Mouse (Mus musculus) forebrain, embryonic 10.5 days (tissue): ENCODE measurements around the gene Efr3b. TPM values are rescaled to one million over a fixed set of nuclear protein-coding genes. Genes with fewer than 3 reads are reported as not detected.

Experiments
- DNase-seq: peaks from one replicate; pipeline ENCODE4 v3.0.0-alpha.2; 2017; ENCODE audit warnings: low spot score; ENCODE audit errors: extremely low spot score
- H3K27ac ChIP-seq: fragments of 300-500 bp; sonication (generic); 2 replicates; pipeline ENCODE4 v1.5.1; 2016; ENCODE audit warnings: mild to moderate bottlenecking
- H3K27me3 ChIP-seq: fragments of 300-500 bp; sonication (generic); 2 replicates; pipeline ENCODE4 v1.6.1; 2016; ENCODE audit warnings: mild to moderate bottlenecking; ENCODE audit not compliant: poor library complexity, severe bottlenecking
- H3K36me3 ChIP-seq: fragments of 300-500 bp; sonication (generic); replicated peaks from 2 replicates; pipeline ENCODE4 v1.6.1; 2016; ENCODE audit warnings: mild to moderate bottlenecking, moderate library complexity
- H3K4me1 ChIP-seq: fragments of 300-500 bp; sonication (generic); 2 replicates; pipeline ENCODE4 v1.6.1; 2016
- H3K4me3 ChIP-seq: fragments of 300-500 bp; sonication (generic); 2 replicates; pipeline ENCODE4 v1.5.1; 2016; ENCODE audit warnings: mild to moderate bottlenecking, moderate library complexity
- H3K9me3 ChIP-seq: fragments of 300-500 bp; sonication (generic); 2 replicates; pipeline ENCODE4 v1.6.1; 2016; ENCODE audit warnings: mild to moderate bottlenecking, moderate library complexity
- WGBS: fragments of 180-500 bp; shearing (Covaris S2); methylation state at CpG from one replicate; pipeline ENCODE4 v1.1.7; 2016; 5-methylcytosine and 5-hydroxymethylcytosine counted together
- polyA plus RNA-seq: library from polyadenylated mRNA; unstranded; fragments of >200 nt; fragmentation: Nextera tagmentation; extraction: Ambion mirVana; gene quantifications from 2 replicates; pipeline ENCODE4 v1.2.1, GENCODE M21; 2016

The Efr3b gene
- polyA plus RNA-seq, 1 experiment from 2014 or later, result 8.7 TPM

- Histone ChIP-seq H3K36me3 (no peaks in the 10 kb centered on the region), H3K4me1 (peaks cover 3% of the 10 kb centered on the region; the same call in 1 of the 2 replicates), H3K27me3 (no peaks in the 10 kb centered on the region), H3K27ac (no peak overlapping the region), H3K9me3 (no peaks in the 10 kb centered on the region), H3K4me3 (no peak overlapping the region)
- WGBS, result 82% methylated on average over 5 of the region's 5 CpGs
- DNase-seq, result no peak
Observed at GRCm38 (mm10) chr12:4024356-4024755, 14.4 kb downstream of the Efr3b start.

DNA sequence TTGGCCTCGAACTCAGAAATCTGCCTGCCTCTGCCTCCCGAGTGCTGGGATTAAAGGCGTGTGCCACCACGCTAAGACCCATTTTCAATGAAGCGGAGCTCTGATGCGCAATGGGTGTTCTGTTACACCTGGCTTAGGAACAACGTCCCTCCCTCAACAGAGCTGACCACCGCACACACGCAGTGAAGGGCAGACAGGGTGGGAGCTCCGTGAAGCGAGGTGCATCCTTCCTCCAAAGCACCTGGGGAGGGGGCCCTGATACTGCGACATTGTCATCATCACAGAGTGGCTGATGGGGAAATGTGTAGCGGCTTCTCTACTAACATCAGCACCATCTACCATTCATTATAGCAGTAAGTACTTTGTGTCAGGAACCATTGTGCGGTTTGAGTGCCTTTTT lies 15.2 kb downstream of the Efr3b start:
- H3K36me3 ChIP-seq, result no peaks in the 10 kb centered on the region
- no peak overlapping the region for H3K4me3 ChIP-seq
- H3K27me3 ChIP-seq, result no peaks in the 10 kb centered on the region
- no peak overlapping the region for H3K27ac ChIP-seq
- H3K9me3 ChIP-seq, result no peaks in the 10 kb centered on the region
- 96% methylated on average over 14 of the region's 14 CpGs for WGBS
- H3K4me1 ChIP-seq, result peaks cover 3% of the 10 kb centered on the region; the same call in 1 of the 2 replicates
- no peak for DNase-seq

DNA sequence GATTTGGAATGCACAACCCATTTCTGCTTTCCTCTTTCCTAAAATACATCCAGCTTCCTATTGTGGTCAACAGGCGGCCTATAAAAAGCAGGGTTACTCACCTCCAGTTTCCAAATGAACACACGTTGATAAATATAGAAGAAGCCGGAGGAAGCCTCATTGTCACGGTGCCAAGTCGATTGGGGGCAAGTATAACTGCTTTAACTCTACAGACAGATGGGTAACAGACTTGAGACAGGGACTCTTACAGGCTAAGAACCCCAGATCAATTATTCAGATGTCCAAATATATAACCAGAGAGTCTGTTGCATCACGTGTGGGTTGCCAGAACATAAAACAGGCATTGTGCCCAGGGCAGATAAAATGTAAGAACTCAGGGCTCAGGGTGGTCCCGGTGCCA lies 15.9 kb downstream of the Efr3b start:
- peaks cover 3% of the 10 kb centered on the region; the same call in 1 of the 2 replicates for H3K4me1 ChIP-seq
- no peaks in the 10 kb centered on the region for H3K36me3 ChIP-seq
- no peaks in the 10 kb centered on the region for H3K9me3 ChIP-seq
- H3K27me3 ChIP-seq, result no peaks in the 10 kb centered on the region
- H3K27ac ChIP-seq, result no peak overlapping the region
- no peak overlapping the region for H3K4me3 ChIP-seq
- no peak for DNase-seq
- WGBS, result 93% methylated on average over 7 of the region's 7 CpGs

DNA sequence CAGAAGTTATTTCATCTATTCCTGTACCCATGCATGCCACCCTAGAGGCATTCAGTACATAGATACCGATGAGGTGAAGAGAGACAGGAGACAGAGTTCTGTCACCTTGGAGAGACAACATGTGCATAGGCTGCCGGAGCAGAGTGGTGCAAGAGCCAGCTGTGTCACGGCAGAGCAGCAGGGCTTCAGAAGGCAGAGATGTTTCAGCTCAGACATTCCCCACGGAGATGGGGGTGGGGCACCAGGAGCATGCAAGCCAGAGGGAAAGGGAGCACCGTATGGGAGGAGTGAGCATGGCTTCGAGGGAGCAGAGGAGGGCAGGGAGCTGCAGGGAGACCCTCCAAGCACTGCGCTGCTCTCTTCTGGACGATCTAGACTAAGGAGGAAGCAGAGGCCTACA lies 18.2 kb downstream of the Efr3b start:
- Histone ChIP-seq H3K36me3 (no peaks in the 10 kb centered on the region), H3K27ac (no peak overlapping the region), H3K27me3 (no peaks in the 10 kb centered on the region), H3K4me1 (peaks cover 3% of the 10 kb centered on the region; the same call in 1 of the 2 replicates), H3K4me3 (no peak overlapping the region), H3K9me3 (no peaks in the 10 kb centered on the region)
- 69% methylated on average over 8 of the region's 8 CpGs for WGBS
- no peak for DNase-seq

DNA sequence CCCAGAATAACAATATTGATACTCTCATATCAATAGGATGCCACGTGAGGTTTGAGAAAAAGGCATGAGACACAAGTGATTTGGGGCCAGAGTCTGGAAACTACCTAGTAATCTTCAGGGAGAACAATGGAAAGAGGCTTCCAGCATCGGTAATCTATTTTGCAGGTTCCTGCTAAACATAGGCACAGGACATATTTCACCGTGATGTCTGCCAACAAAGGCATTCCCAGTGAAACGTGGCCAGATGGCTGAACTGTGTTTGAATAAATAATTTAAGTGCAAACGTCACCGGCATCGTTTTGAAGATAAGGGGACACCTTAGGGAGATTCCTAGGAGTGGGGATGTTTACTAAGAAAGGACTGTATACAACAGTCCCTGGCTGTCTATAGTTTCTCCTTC lies 22.4 kb downstream of the Efr3b start:
- Histone ChIP-seq H3K4me1 (peaks cover 3% of the 10 kb centered on the region; the same call in 1 of the 2 replicates), H3K36me3 (no peaks in the 10 kb centered on the region), H3K9me3 (no peaks in the 10 kb centered on the region), H3K27me3 (no peaks in the 10 kb centered on the region), H3K27ac (no peak overlapping the region), H3K4me3 (no peak overlapping the region)
- WGBS, result 84% methylated on average over 7 of the region's 7 CpGs
- DNase-seq, result no peak

- Histone ChIP-seq H3K9me3 (no peaks in the 10 kb centered on the region), H3K27me3 (no peaks in the 10 kb centered on the region), H3K36me3 (no peaks in the 10 kb centered on the region), H3K4me1 (peaks cover 3% of the 10 kb centered on the region; the same call in 1 of the 2 replicates), H3K4me3 (no peak overlapping the region), H3K27ac (no peak overlapping the region)
- no peak for DNase-seq
- WGBS, result 82% methylated on average over 4 of the region's 4 CpGs
Observed at GRCm38 (mm10) chr12:4015741-4016140, 23.0 kb downstream of the Efr3b start.

- Histone ChIP-seq H3K36me3 (no peaks in the 10 kb centered on the region), H3K27me3 (no peaks in the 10 kb centered on the region), H3K4me3 (no peak overlapping the region), H3K9me3 (no peaks in the 10 kb centered on the region), H3K4me1 (peaks cover 5% of the 10 kb centered on the region), H3K27ac (no peak overlapping the region)
- no peak for DNase-seq
- WGBS, result 86% methylated on average over 7 of the region's 7 CpGs
Observed at GRCm38 (mm10) chr12:4015255-4015654, 23.5 kb downstream of the Efr3b start.

DNA sequence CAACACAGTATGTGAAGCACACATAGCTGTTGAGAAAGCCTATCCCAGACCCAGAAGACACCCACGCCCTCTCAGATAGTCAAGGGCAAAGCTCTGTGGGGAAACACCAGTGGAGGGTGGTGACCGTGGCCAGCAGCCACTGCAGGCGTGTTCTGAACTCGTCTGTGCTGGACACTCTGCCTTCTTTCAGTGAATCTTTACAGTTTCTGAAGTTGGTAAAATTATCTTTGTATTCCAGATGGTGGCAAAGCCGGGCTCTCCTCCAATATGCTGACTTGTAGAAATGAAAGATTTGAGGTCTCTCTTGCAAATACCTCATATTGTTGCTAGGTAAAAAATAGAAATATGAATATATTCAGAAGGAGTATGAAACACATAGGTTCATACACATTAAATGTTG lies 27.0 kb downstream of the Efr3b start:
- no peak overlapping the region for H3K4me3 ChIP-seq
- H3K9me3 ChIP-seq, result no peaks in the 10 kb centered on the region
- 87% methylated on average over 5 of the region's 5 CpGs for WGBS
- no peak overlapping the region for H3K27ac ChIP-seq
- H3K4me1 ChIP-seq, result peaks cover 40% of the 10 kb centered on the region
- DNase-seq, result no peak
- no peaks in the 10 kb centered on the region for H3K36me3 ChIP-seq
- H3K27me3 ChIP-seq, result no peaks in the 10 kb centered on the region

DNA sequence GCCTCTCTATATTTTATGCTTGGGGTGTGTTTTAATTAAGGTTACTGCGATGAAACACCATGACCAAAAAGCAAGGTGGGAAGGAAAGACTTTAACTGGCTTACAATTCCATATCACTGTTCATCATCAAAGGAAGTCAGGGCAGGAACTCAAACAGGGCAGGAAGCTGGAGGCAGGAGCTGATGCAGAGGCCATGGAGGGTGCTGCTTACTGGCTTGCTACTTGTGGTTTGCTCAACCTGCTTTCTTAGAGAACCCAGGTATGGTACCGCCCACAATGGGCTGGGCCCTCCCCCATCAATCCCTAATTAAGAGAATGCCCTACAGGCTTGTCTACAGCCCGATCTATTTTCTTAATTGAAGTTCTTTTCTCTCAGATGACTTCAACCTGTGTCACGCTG lies 27.4 kb downstream of the Efr3b start:
- peaks cover 44% of the 10 kb centered on the region for H3K4me1 ChIP-seq
- 77% methylated on average over 4 of the region's 4 CpGs for WGBS
- H3K4me3 ChIP-seq, result no peak overlapping the region
- H3K27me3 ChIP-seq, result no peaks in the 10 kb centered on the region
- no peak overlapping the region for H3K27ac ChIP-seq
- no peak for DNase-seq
- no peaks in the 10 kb centered on the region for H3K9me3 ChIP-seq
- no peaks in the 10 kb centered on the region for H3K36me3 ChIP-seq

DNA sequence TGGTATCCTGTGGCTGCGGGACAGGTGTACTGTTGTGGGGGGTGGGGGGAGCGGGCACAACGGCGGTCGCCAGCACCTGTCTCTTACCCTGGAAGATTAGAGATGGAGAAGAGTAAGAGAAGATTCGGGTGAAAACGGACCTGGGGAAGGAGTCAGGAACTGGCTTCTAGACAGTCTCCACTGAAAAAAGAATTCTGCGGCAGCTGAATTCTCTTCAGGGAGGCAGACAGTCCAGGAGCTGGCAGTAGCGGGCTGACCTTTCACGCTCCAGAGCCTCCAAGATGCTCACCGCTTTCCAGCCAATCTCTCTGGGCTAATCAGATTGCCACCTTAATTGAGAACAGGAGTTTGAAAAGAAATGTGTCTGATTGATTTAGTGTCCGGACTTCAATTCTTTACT lies 30.0 kb downstream of the Efr3b start:
- 0 out of 2 replicates have a peak overlapping the region, but pooled peaks have one; percentile 31 for H3K27ac ChIP-seq
- no peaks in the 10 kb centered on the region for H3K36me3 ChIP-seq
- H3K4me3 ChIP-seq, result no peak overlapping the region
- no peaks in the 10 kb centered on the region for H3K27me3 ChIP-seq
- H3K9me3 ChIP-seq, result no peaks in the 10 kb centered on the region
- DNase-seq, result no peak
- peaks cover 63% of the 10 kb centered on the region for H3K4me1 ChIP-seq
- 37% methylated on average over 12 of the region's 12 CpGs for WGBS

DNA sequence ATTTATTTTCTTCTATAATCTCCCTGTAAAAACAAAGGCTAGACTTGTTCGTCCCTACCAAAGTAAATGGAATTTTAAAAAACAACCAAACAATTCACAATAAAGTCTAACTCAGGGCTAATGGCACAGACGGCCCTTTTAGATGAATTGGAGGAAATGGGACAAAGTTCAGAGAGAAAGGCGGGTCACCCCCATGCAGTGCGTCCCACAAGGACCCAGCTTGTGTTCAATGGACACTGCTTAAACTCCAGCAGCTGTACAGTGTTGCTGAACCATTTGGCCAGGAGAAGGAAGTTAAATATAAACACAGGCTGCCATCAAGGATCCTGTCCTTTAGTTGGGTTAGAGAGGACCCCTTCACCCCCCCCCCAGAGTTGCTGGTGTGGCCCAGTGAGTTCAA lies 30.9 kb downstream of the Efr3b start:
- no peaks in the 10 kb centered on the region for H3K36me3 ChIP-seq
- H3K9me3 ChIP-seq, result no peaks in the 10 kb centered on the region
- H3K4me3 ChIP-seq, result no peak overlapping the region
- 62% methylated on average over 4 of the region's 4 CpGs for WGBS
- H3K27ac ChIP-seq, result no peak overlapping the region
- no peaks in the 10 kb centered on the region for H3K27me3 ChIP-seq
- no peak for DNase-seq
- peaks cover 63% of the 10 kb centered on the region for H3K4me1 ChIP-seq

DNA sequence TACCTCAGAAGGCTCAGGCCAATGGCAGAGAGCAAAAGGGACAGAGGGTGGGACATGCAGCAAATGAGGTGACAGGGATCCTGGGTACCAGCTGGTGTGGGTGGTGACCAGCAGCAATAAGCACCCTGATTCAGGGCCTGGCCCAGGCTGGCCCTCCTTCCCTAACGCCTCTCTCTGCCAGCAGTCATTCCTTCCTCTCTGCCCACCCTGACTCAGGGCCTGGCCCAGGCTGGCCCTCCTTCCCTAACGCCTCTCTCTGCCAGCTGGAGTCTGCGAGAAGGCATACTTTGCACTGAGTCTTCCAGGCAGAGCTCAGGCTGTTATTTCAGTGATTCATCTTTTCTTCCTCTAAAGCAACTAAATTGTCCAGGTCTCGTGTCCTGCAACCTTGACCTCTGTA lies 31.5 kb downstream of the Efr3b start:
- H3K27me3 ChIP-seq, result no peaks in the 10 kb centered on the region
- peak overlapping the region; percentile 20 for H3K27ac ChIP-seq
- no peak overlapping the region for H3K4me3 ChIP-seq
- H3K4me1 ChIP-seq, result peaks cover 63% of the 10 kb centered on the region
- no peak for DNase-seq
- no peaks in the 10 kb centered on the region for H3K9me3 ChIP-seq
- no peaks in the 10 kb centered on the region for H3K36me3 ChIP-seq
- WGBS, result 65% methylated on average over 4 of the region's 4 CpGs

- H3K27ac ChIP-seq, result peak overlapping the region; percentile 20; the same call in 1 of the 2 replicates
- WGBS, result 92% methylated on average over 7 of the region's 7 CpGs
Observed at GRCm38 (mm10) chr12:4006079-4006478, 32.6 kb downstream of the Efr3b start.

GRCm38 (mm10) chr12:4004648-4005047 lies 34.1 kb downstream of the Efr3b start:
- H3K27me3 ChIP-seq, result no peaks in the 10 kb centered on the region
- WGBS, result 13% methylated on average over 6 of the region's 6 CpGs
- no peaks in the 10 kb centered on the region; the same call in 1 of the 2 replicates for H3K36me3 ChIP-seq
- no peak overlapping the region for H3K4me3 ChIP-seq
- no peak for DNase-seq
- peaks cover 52% of the 10 kb centered on the region for H3K4me1 ChIP-seq
- no peaks in the 10 kb centered on the region for H3K9me3 ChIP-seq
- H3K27ac ChIP-seq, result peak overlapping the region; percentile 45; the same call in 1 of the 2 replicates

More at GRCm38 (mm10) chr12:4006079-4006478, 32.6 kb downstream of the Efr3b start:
- Histone ChIP-seq H3K4me1 (peaks cover 63% of the 10 kb centered on the region), H3K27me3 (no peaks in the 10 kb centered on the region), H3K9me3 (no peaks in the 10 kb centered on the region), H3K4me3 (no peak overlapping the region), H3K36me3 (no peaks in the 10 kb centered on the region)
- no peak for DNase-seq
